Mouse (Mus musculus): ENCODE results near the gene 4930562C15Rik. TPM values are rescaled to one million over a fixed set of nuclear protein-coding genes. Genes with fewer than 3 reads are reported as not detected.

The 4930562C15Rik gene
- polyA plus RNA-seq, 1 experiment: not detected

- peaks cover 13% of the 10 kb centered on the region for H3K4me1 ChIP-seq (ENCODE audit: control insufficient read depth, insufficient read depth, low read length)
- H3K27ac ChIP-seq (ENCODE audit: insufficient read depth, low read length): no peak overlapping the region
Measured at GRCm38 (mm10) chr16:4884930-4885329, 49.7 kb downstream of the 4930562C15Rik start.

GRCm38 (mm10) chr16:4885760-4886689 lies 50.8 kb downstream of the 4930562C15Rik start, which contains the start of gene Mgrn1:
TSS of gene Mgrn1 (plus strand) at chr16:4886249.
- peak within 1 kb of the TSS; percentile 99 for H3K4me3 ChIP-seq (ENCODE audit: insufficient read depth, low read length)
- peaks cover 13% of the 10 kb centered on the region for H3K4me1 ChIP-seq (ENCODE audit: control insufficient read depth, insufficient read depth, low read length)
- 0 out of 2 replicates have a peak, but pooled peaks have one; percentile 13 for TF ChIP-seq POLR2A (IDR thresholded peaks at IDR 0.05; ENCODE audit: extremely low read depth, insufficient read depth, low read length)
- TF ChIP-seq CTCF (IDR thresholded peaks at IDR 0.05; ENCODE audit: extremely low read depth, insufficient read depth, low read length): no peak
- peak within 1 kb of the TSS; percentile 98 for H3K27ac ChIP-seq (ENCODE audit: insufficient read depth, low read length)

More at GRCm38 (mm10) chr16:4884930-4885329, 49.7 kb downstream of the 4930562C15Rik start:
- TF ChIP-seq CTCF (IDR thresholded peaks at IDR 0.05; ENCODE audit: extremely low read depth, insufficient read depth, low read length) (no peak), POLR2A (IDR thresholded peaks at IDR 0.05; ENCODE audit: extremely low read depth, insufficient read depth, low read length) (no peak)
- H3K4me3 ChIP-seq (ENCODE audit: insufficient read depth, low read length): no peak overlapping the region

- peaks cover 12% of the 10 kb centered on the region for H3K4me1 ChIP-seq (ENCODE audit: control insufficient read depth, insufficient read depth, low read length)
- H3K27ac ChIP-seq (ENCODE audit: insufficient read depth, low read length): peak overlapping the region; percentile 98
- peak overlapping the region; percentile 99 for H3K4me3 ChIP-seq (ENCODE audit: insufficient read depth, low read length)
- no peak for TF ChIP-seq CTCF (IDR thresholded peaks at IDR 0.05; ENCODE audit: extremely low read depth, insufficient read depth, low read length)
- TF ChIP-seq POLR2A (IDR thresholded peaks at IDR 0.05; ENCODE audit: extremely low read depth, insufficient read depth, low read length): no peak
Measured at GRCm38 (mm10) chr16:4886690-4887020, 51.4 kb downstream of the 4930562C15Rik start.

GRCm38 (mm10) chr16:4890201-4890709 lies 55.0 kb downstream of the 4930562C15Rik start:
- no peak overlapping the region for H3K27ac ChIP-seq (ENCODE audit: insufficient read depth, low read length)
- peaks cover 8% of the 10 kb centered on the region for H3K4me1 ChIP-seq (ENCODE audit: control insufficient read depth, insufficient read depth, low read length)
- no peak overlapping the region for H3K4me3 ChIP-seq (ENCODE audit: insufficient read depth, low read length)
- no peak for TF ChIP-seq POLR2A (IDR thresholded peaks at IDR 0.05; ENCODE audit: extremely low read depth, insufficient read depth, low read length)
- TF ChIP-seq CTCF (IDR thresholded peaks at IDR 0.05; ENCODE audit: extremely low read depth, insufficient read depth, low read length): no peak

GRCm38 (mm10) chr16:4892171-4892570 lies 57.0 kb downstream of the 4930562C15Rik start:
- H3K27ac ChIP-seq (ENCODE audit: insufficient read depth, low read length): no peak overlapping the region
- H3K4me1 ChIP-seq (ENCODE audit: control insufficient read depth, insufficient read depth, low read length): peaks cover 19% of the 10 kb centered on the region
- H3K4me3 ChIP-seq (ENCODE audit: insufficient read depth, low read length): no peak overlapping the region
- no peak for TF ChIP-seq POLR2A (IDR thresholded peaks at IDR 0.05; ENCODE audit: extremely low read depth, insufficient read depth, low read length)
- no peak for TF ChIP-seq CTCF (IDR thresholded peaks at IDR 0.05; ENCODE audit: extremely low read depth, insufficient read depth, low read length)

- Histone ChIP-seq H3K4me1 (ENCODE audit: control insufficient read depth, insufficient read depth, low read length) (peaks cover 15% of the 10 kb centered on the region), H3K27ac (ENCODE audit: insufficient read depth, low read length) (no peak overlapping the region), H3K4me3 (ENCODE audit: insufficient read depth, low read length) (no peak overlapping the region)
- TF ChIP-seq POLR2A (IDR thresholded peaks at IDR 0.05; ENCODE audit: extremely low read depth, insufficient read depth, low read length) (no peak), CTCF (IDR thresholded peaks at IDR 0.05; ENCODE audit: extremely low read depth, insufficient read depth, low read length) (no peak)
Measured at GRCm38 (mm10) chr16:4894201-4894908, 59.1 kb downstream of the 4930562C15Rik start.

GRCm38 (mm10) chr16:4896249-4897027 lies 61.2 kb downstream of the 4930562C15Rik start:
- peaks cover 13% of the 10 kb centered on the region for H3K4me1 ChIP-seq (ENCODE audit: control insufficient read depth, insufficient read depth, low read length)
- TF ChIP-seq POLR2A (IDR thresholded peaks at IDR 0.05; ENCODE audit: extremely low read depth, insufficient read depth, low read length): no peak
- no peak for TF ChIP-seq CTCF (IDR thresholded peaks at IDR 0.05; ENCODE audit: extremely low read depth, insufficient read depth, low read length)
- H3K27ac ChIP-seq (ENCODE audit: insufficient read depth, low read length): no peak overlapping the region
- no peak overlapping the region for H3K4me3 ChIP-seq (ENCODE audit: insufficient read depth, low read length)

- H3K4me1 ChIP-seq (ENCODE audit: control insufficient read depth, insufficient read depth, low read length): peaks cover 13% of the 10 kb centered on the region
- no peak overlapping the region for H3K4me3 ChIP-seq (ENCODE audit: insufficient read depth, low read length)
- no peak overlapping the region for H3K27ac ChIP-seq (ENCODE audit: insufficient read depth, low read length)
- TF ChIP-seq POLR2A (IDR thresholded peaks at IDR 0.05; ENCODE audit: extremely low read depth, insufficient read depth, low read length): no peak
- no peak for TF ChIP-seq CTCF (IDR thresholded peaks at IDR 0.05; ENCODE audit: extremely low read depth, insufficient read depth, low read length)
Measured at GRCm38 (mm10) chr16:4897146-4897730, 62.0 kb downstream of the 4930562C15Rik start.
